Mouse (Mus musculus) liver, adult 2 months (tissue): ENCODE results near the gene Prelid3b.

Experiments
- CTCF ChIP-seq: fragments of 200-500 bp; IDR thresholded peaks from 2 replicates; pipeline ENCODE4 v1.5.1; 2011; ENCODE audit warnings: low read depth, low read length, control low read depth
- POLR2A ChIP-seq: fragments of 200-500 bp; IDR thresholded peaks from 2 replicates; pipeline ENCODE4 v1.6.1; 2011; ENCODE audit warnings: low read length, control low read depth; ENCODE audit not compliant: insufficient read depth; ENCODE audit errors: extremely low read depth

DNA sequence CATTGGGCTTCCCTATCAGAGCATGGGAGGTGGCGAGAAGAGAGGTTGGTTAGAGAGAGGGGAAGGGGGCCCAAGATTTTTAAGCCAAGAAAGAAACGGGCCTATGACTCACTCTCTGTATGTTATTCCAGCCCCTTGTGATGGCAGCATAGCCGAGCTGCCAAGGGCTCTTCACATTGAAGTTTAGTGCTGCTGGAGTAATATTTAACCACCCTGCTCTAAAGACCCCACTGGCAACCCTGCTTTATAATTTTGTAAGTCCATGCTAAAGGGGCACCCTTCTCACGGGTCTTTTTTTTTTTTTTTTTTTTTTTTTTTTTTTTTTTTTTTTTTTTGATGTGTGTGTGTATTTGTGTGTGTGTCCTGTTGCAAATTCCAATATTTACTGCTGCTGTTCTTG is 31.0 kb downstream of the Prelid3b start:
- TF ChIP-seq CTCF, result no peak
- TF ChIP-seq POLR2A, result no peak
